Mouse (Mus musculus) liver, embryonic 14.5 days (tissue): ENCODE results near the gene Gpr153.

Source experiments
- CTCF ChIP-seq: IDR thresholded peaks from 2 replicates; pipeline ENCODE4 v1.5.1; 2016; ENCODE audit warnings: antibody characterized with exemption, low read depth, control low read depth
- EP300 ChIP-seq: IDR thresholded peaks from 2 replicates; pipeline ENCODE4 v1.6.1; 2016; ENCODE audit warnings: antibody characterized with exemption, low read depth

GRCm38 (mm10) chr4:152260451-152260850 lies 13.6 kb upstream of the Gpr153 start:
- TF ChIP-seq EP300 (no peak), CTCF (no peak)
